ENCODE assay signal across 9 mouse cellular contexts in the genomic region with DNA sequence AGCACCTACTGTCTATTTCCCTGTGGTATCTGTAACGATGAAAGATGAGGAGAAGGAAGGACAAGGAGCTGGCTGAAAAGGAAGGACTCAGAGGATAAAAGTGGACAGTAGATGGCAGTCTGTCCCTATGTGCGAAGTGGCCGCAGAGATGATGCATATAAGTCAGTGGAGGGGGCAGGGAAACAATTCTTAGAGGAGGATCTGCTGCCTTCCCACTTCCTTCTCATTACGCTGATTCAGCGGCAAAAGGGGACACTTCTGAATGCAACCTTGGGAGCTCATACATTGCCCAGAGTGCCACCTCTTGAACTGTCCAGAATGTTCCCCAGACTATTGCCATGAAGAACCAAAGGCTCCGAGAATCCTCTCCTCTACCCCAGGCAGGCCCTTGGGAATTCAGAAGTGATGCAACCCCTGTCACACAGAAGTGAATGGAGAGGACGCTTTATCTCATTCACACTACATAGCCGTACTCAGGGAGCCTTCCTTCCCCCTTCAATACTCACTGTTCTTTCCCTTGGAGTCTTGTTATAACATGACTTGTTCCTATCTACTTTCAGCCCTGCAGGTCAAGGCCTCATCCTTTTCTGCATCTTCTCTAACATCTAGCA. TPM values are rescaled to one million over a fixed set of nuclear protein-coding genes. Genes with fewer than 3 reads are reported as not detected.
DNase-seq lines count a peak whose midpoint lies in the region; TF ChIP-seq lines count a peak whose summit lies in the region.
"Had no signal": no experiment of that assay in that cellular context is flagged by ENCODE, and none has a peak within 500 bp of the region (broad histone marks: within the 10 kb centered on the region; RNA-seq: fewer than 3 reads in every experiment).

No protein-coding gene starts in this region.

- WGBS in kidney, adult 2 months = 31% methylated on average over 8 of the region's 8 CpGs

- no peak for TF ChIP-seq POLR2A in kidney, adult 2 months (IDR thresholded peaks at IDR 0.05; ENCODE audit: low read depth, low read length)

- DNase-seq in adrenal gland, adult 2 months = peak; percentile 56
- DNase-seq in adrenal gland, adult 18-20 months (ENCODE audit: low spot score in 2 of 2) = no peak
- peak; percentile 30 for DNase-seq in urinary bladder, postnatal 14 days (ENCODE audit: low spot score)
- no peak for DNase-seq in urinary bladder, postnatal 10 days (ENCODE audit: low spot score)
- peak; percentile 72 for DNase-seq in kidney, adult 2 months
- peak; percentile 73 for DNase-seq in retina, embryonic 14.5 days (ENCODE audit: low spot score)
- DNase-seq in right cerebral cortex, adult 2 months (ENCODE audit: low spot score in 2 of 2) = no peak
- DNase-seq in gastrocnemius, adult 18-20 months (ENCODE audit: low spot score) = no peak

- no peaks in the 10 kb centered on the region for H3K27me3 ChIP-seq in kidney, adult 2 months (replicated peaks; ENCODE audit: control insufficient read depth, insufficient read depth, low read length)

- H3K27ac ChIP-seq in kidney, adult 2 months (ENCODE audit: insufficient read depth, low read depth, low read length) = no peak overlapping the region

- peak; percentile 87 for TF ChIP-seq CTCF in kidney, adult 2 months (conservative IDR thresholded peaks at IDR 0.05; ENCODE audit: insufficient read depth, insufficient read length, low read depth, low read length)

- no peak overlapping the region for H3K4me3 ChIP-seq in kidney, adult 2 months (ENCODE audit: insufficient read depth, low read depth, low read length)

- H3K4me1 ChIP-seq in kidney, adult 2 months (ENCODE audit: control insufficient read depth, insufficient read depth, low read length) = no peaks in the 10 kb centered on the region

- H3K36me3 ChIP-seq in kidney, adult 2 months (ENCODE audit: control insufficient read depth, insufficient read depth, low read length) = no peaks in the 10 kb centered on the region

RNA-seq across cellular contexts. Expression of a gene that starts 12.2 kb away (rescaled TPM):
- total RNA-seq in adrenal gland, adult 2 months (2021) = 1 to 10 TPM; 2.2 to 3.2 TPM
- polyA plus RNA-seq in adrenal gland, adult 2 months (2012; rRNA removed) = 0.82 and 1.0 TPM in 2 replicates
- 1 to 10 TPM; 1.5 to 1.7 TPM for total RNA-seq in adrenal gland, adult 18-20 months (2021)
- polyA plus RNA-seq in kidney, adult 2 months (2012; rRNA removed) = 3.4 and 4.1 TPM in 2 replicates
- total RNA-seq in gastrocnemius, adult 18-20 months (2021) = 1 to 10 TPM; 1.5 to 1.8 TPM
- total RNA-seq: neutrophil, adult 5-6 weeks had no signal

Comparison
In these comparisons a context has a peak if more than half of its experiments do, and no peak if none do; other contexts are left out.
1. DNase-seq: peak in adrenal gland, adult 2 months (single experiment), urinary bladder, postnatal 14 days (single experiment), kidney, adult 2 months (single experiment) and retina, embryonic 14.5 days (single experiment); none in adrenal gland, adult 18-20 months (0 of 2), urinary bladder, postnatal 10 days (single experiment), right cerebral cortex, adult 2 months (0 of 2) and gastrocnemius, adult 18-20 months (single experiment).